Mouse (Mus musculus) heart, postnatal 10 days (tissue): Measurements from ENCODE around the gene Olfr519. TPM values are rescaled to one million over a fixed set of nuclear protein-coding genes. Genes with fewer than 3 reads are reported as not detected.

Experiments used
- DNase-seq, 2 experiments: peaks; one replicate each; pipeline ENCODE4 v3.0.0; 2021
- intact Hi-C: fragments of 180-260 bp; cut with DNase I; formaldehyde crosslinking; loops from one replicate; pipeline ENCODE4 v1.15.1; 2025
- total RNA-seq, 2 experiments: library from RNA; stranded (reverse); gene quantifications; 2 replicates each; pipeline ENCODE4 v1.2.3; 2021

Gene Olfr519
- total RNA-seq: not detected

DNA sequence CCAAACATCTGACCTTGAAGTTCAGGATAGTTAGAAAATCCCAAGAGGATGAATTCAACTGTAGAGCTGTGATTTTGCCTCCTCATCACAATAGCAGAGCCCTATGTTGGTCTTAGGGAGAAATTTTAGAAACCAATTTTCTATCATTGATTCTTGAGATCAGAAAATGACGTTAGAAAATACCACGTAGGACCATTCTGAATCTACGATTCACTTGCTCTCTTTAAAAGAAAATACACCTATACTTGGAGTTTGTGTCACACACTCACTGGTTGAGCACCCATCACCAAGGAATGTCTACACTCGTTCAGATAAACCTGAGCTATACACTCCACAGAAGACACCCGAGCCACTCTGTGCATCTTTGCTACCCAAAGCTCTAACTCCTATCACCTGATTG lies at the start of gene Olfr519:
TSS of gene Olfr519 (minus strand) at position 101 of the 400 bp plus-strand sequence.
- no peak for DNase-seq
- intact Hi-C loops: no loop called here

DNA sequence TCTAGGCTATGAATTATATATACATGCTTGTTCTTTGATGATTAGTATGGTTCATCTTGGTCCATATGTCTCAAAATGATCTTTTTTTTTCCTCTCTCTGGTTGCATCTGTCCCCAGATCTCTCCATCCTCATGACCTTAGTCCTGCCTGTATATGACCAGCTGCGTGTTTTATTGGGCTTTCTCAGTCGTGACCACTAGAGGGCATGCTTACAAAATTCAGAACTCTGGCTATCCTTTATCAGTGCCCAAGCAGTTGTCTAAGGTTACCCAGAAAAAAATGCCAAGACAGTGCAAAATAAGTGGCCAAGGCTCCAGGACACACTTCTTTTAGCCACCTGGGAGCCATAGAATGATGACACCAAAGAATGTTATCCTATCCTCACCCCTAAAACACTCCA lies 49.8 kb upstream of the Olfr519 start:
- DNase-seq: peak in 1 of 2 experiments; percentile 61
- intact Hi-C loops: no loop called here

DNA sequence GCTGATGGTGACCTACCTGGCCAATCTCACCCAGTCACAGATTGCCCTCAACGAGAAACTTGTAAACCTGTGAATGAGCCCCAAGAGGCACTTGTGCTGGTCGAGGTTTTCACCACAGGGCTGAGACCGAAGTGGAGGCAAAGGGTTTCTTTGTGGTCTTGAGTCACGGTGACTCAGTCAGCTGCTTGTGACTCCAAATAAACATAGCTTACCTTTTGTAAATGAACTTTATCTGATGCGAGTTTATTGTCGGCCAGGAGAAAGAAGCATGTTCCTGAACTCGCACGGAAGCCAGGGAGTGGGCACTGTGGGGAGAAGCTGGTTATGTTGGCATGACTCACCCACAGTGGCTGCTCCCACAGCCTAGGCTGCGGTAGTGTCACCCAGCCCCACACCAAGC lies 47.2 kb upstream of the Olfr519 start:
- intact Hi-C loops: no loop called here
- no peak for DNase-seq

DNA sequence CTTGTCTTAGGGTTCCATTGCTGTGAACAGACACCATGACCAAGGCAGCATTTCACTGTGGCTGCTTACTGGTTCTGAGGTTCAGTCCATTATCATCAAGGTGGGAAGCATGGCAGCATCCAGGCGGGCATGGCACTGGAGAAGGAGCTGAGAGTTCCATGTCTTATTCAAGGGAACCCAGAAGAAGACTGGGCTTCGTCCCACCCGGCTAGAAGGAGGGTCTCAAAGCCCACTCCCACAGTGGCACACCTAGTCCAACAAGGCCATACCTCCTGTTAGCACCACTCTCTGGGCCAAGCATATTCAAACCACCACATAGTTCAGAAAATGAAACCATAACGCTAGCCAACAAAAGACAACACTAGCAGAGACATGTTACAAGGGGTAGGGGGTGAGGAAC lies 42.4 kb upstream of the Olfr519 start:
- intact Hi-C loops: no loop called here

DNA sequence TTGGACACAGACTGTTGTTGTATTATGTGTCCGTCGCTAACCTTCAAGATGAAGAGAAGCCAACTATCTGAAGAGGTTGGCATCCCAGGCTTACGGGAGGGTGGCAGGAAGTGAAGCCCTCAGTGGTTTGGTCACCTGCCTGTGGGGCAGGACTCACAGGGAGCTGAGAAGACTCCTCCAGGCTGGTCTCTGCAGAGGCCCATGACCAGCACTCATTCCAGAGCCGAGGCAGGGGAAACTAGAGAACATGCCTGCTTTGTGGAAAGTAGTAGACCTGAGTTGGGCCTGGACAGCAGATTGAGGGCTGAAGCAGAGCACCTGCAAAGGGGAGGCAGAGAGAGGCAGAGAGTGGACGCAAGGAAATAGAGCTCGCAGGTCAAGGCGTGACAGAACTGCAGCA lies 41.2 kb upstream of the Olfr519 start:
- intact Hi-C loops: no loop called here
- DNase-seq: no peak

More for the DNA sequence above, 42.4 kb upstream of the Olfr519 start:
- DNase-seq: no peak

DNA sequence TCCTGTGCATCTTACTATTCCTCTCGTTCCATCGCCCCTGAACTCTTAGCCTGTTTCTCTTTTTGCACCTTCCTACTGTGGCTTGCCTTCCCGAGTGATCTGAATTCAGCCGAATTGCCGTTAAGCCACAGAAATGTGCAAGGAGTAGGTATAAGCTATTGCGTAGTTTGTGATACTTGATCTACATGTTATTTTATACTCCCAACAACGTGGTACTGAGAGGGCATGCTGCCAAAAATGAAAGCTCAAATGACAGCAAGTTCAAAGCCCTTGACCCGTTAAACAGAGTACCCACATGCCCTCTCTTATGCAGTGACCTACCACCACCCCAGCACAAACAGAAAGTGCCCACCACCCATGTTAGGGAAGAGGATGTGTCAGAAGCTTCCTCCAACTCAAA lies 40.6 kb upstream of the Olfr519 start:
- intact Hi-C loops: loop anchor here (1.0 to 5.0 kb wide), 2 partner anchors 83 to 120 kb away; partner anchors contain the start of gene Olfr516
- DNase-seq: peak in 1 of 2 experiments; percentile 13

DNA sequence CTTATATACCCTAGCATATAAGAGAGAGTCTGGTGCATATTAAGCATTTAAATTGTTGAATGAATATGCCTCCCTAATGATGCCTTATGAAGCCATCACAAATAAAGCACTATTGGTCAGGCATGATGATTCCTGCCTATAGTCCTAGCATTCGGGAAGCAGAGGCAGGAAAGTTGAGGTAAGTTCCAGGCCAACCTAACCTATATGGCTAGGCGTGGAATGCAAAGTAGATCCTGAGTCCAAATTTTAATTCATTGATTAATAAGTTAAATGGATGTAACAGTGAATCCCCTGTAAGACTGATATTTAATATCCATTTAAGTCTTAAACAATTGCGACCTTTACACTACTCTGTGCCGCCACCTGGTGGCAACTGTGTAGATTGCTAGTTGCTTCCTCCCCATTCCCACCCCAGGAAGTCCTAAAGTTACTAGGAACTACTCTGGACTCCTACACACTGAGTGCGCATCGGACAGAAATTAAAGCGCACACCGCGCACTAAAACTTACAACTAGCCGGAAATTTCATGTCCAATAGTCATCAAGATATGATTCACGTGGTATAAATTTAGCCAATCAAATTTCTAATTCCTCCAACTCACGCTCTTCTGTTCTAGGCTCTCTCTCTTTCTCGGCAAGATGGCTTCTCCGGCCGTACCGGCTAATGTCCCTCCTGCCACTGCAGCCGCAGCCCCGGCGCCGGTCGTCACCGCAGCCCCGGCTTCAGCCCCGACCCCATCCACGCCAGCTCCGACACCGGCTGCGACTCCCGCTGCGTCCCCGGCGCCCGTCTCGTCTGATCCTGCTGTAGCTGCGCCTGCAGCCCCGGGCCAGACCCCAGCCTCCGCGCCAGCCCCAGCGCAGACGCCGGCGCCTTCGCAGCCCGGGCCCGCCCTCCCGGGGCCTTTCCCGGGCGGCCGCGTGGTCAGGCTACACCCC lies 39.8 kb upstream of the Olfr519 start, which contains the start of gene Eif3f:
TSS of gene Eif3f (plus strand) at position 624 of the 938 bp plus-strand sequence.
- peak; percentile 96 to 97 for DNase-seq
- intact Hi-C loops: loop anchor here (1.0 to 5.0 kb wide), 2 partner anchors 82 to 119 kb away; partner anchors contain the start of gene Olfr516

DNA sequence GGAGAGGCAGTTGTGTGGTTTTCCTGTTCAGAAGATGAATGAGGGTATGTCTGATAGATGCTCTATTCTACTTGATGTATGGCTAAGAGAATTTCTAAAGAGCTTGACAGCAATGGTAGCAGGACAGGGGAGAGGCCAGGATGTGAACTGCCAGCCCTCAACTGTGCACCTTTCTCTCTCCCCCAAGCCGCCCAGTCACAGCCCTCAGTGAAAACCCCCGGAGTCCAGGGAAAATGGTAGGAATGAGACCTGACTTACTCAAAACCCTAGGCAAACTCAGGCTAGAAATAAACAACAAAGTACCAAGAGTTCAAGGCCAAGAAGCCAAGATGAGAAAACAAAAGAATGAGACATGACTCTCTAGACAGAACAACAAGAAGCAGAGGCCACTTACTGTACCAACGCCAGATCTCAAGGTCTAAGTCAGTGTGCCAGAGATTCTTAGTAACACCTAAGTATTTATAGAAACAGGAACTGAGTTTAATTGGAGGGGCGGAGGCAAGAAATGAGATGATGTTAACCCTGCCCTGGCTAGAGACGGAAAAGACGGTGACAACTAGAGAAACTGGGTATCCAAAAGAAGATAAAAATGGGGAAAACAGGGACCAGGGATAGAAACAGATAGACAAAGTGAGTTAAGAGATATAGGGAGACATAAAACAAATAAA lies 35.6 kb upstream of the Olfr519 start, which contains the start of gene Nlrp10:
TSS of gene Nlrp10 (minus strand) at position 453 of the 668 bp plus-strand sequence.
- DNase-seq: peak; percentile 46 to 53
- intact Hi-C loops: loop anchor here (5.0 kb wide), 1 partner anchor 78 kb away; the partner anchor contains the start of gene Olfr516

DNA sequence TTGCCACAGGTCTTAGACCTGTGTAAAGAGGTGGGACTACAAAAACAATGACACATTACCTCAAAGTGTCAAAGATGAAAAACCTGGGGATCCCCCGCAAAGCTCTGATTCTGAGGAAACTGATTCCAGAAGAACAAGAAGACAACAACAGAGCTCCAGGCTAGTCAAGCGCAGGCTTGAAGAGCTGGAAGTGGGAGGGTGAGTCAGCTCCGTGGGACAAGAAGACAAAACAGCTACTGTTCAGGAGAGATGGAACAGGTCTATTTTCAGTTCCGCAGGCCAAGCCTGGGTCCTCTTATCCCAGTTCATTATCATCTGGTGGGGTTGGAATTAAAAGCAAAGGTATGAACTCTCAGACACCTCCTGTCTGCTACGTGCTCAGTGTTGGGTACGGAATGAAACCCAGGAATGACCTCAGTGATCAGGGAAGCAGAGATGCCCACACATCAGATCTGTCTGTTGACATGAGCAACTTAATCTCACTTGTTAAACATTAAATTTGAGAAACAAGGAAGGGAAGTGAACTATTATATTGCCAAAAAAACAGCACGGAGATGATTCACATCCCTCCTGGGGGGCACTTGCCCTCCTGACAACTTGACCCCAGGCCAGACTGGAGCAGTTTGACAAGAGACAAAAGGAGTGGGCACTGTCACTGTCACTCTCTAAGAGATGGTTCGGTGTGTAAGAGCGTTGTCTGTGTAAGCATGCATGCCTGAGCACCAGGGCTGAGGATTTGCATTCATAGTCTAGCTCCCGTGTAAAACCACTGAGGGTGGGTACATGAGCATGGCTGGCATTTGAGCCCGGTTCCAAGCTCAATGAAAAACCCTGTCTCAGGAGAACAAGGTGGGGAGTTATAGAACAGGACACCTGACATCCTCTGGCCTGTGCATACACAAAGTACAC lies 34.3 kb upstream of the Olfr519 start:
- intact Hi-C loops: no loop called here
- DNase-seq: no peak

DNA sequence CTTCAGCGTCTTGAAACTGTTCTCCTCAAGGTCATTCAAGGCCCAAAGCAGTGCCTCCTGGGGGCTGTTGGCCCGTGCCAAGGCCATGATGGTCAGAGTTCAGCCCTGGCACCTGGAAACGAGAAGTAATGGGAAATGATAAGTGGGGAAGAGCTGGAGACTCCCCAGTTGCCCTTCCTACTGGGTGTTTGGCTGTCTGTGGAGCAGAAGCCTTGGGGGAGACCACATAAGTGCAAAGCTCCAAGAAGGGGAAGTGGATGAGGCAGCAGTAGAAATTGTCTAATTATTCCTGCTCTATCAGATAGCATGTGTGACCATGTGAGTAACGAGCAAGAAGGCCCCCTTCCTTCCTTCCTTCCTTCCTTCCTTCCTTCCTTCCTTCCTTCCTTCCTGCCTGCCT lies 32.8 kb upstream of the Olfr519 start:
- intact Hi-C loops: no loop called here
- no peak for DNase-seq

DNA sequence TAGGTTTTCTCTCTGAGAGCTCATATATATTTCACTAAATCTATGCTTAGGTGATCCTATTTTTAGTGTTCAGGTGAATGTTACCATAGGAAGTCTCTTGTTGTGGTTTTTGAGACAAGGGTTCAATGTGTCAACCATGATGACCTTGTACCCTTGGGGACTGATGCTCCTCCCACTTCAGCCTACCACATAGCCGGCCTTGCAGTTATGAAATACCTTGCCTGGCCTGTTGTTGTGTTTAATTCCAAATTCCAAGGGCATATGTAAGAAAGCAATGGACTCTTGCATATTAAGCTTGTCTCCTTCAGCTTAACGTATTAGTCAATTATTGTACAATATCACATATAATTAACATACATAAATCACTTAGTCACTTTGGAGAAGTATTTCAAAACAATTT lies 9.7 kb upstream of the Olfr519 start:
- no peak for DNase-seq
- intact Hi-C loops: no loop called here

DNA sequence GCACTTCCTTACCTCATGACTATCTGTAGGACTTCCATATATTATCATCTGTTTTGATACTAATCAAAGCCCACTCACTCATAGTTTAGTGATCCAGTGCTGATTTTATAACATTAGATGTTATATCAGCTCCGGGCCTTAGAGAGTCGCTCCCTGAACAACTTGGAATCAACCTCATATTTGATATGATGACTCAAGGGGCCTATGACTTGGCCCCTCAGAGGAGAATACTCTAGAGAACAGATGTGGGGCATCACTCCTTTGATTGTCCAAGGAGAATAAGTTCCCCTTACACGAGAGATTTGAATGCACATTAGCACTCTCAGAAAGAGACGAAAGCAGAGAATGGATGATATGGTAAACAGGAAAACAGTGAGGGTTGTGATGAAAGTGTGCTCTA lies 9.3 kb downstream of the Olfr519 start, which contains the start of gene Olfr518:
TSS of gene Olfr518 (minus strand) at position 101 of the 400 bp plus-strand sequence.
- intact Hi-C loops: no loop called here

DNA sequence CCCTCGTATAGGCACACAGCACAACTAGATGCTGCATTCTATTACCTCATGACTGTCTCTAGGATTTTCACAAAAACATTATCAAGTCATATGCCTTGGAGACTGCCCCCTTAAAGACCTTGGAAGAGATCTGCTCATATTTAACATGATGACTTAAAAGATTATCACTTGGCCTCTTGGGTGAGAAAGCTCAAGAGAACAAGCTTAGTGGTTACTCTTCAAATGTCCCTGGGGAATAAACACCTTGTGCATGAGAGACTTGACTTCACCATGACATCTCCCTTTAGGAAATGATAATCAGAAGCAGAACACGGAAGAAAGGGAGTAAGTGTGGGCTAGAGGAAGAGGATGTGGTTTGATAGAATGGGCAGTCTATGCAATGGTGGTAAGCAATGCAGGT lies 21.9 kb downstream of the Olfr519 start, which contains the start of gene Olfr517:
TSS of gene Olfr517 (minus strand) at position 101 of the 400 bp plus-strand sequence.
- intact Hi-C loops: no loop called here
- no peak for DNase-seq

More for the DNA sequence above, 9.3 kb downstream of the Olfr519 start, which contains the start of gene Olfr518:
- no peak for DNase-seq

DNA sequence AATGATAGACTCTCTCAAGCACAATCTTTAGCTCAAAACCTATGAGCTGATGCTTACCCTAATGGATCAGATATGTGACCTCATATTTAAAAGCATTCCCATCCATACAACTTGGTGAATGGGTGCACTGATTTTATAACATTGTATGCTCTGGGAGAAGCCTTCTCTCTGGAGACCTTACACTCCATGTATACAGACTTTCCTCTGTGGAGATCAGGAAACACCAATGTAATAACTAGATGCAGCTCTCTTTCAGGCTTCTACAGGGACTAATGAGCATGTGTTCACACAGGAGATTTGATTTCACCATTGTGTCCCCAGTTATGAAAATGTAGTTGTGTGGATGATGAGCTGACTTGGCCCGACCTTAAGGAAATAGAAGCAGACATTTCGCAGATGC lies 43.8 kb downstream of the Olfr519 start, which contains the start of gene Olfr516:
TSS of gene Olfr516 (minus strand) at position 101 of the 400 bp plus-strand sequence.
- no peak for DNase-seq
- intact Hi-C loops: loop anchor here (5.0 kb wide), 1 partner anchor 82 kb away; the partner anchor contains the start of genes Eif3f and Nlrp10

Other genes starting within 250 kb of the Olfr519 start
- not detected for gene Olfr509, start 242.5 kb downstream of the Olfr519 start, total RNA-seq
- not detected for gene Olfr510, start 228.0 kb downstream of the Olfr519 start, total RNA-seq
- gene Olfr512, start 181.1 kb downstream of the Olfr519 start, total RNA-seq: not detected
- not detected for gene Olfr513, start 143.4 kb downstream of the Olfr519 start, total RNA-seq
- not detected for gene Olfr514, start 68.4 kb downstream of the Olfr519 start, total RNA-seq
- not detected for gene Olfr516, start 43.9 kb downstream of the Olfr519 start, total RNA-seq
- not detected for gene Olfr517, start 22.0 kb downstream of the Olfr519 start, total RNA-seq
- not detected for gene Olfr518, start 9.4 kb downstream of the Olfr519 start, total RNA-seq
- gene Nlrp10, start 35.8 kb upstream of the Olfr519 start, total RNA-seq: 10 to 100 TPM; 13.7 to 19.5 TPM
- 100 to 1,000 TPM; 112 to 117 TPM for gene Eif3f, start 40.0 kb upstream of the Olfr519 start, total RNA-seq
- under 1 TPM; 0.50 to 0.53 TPM for gene Tub, start 55.9 kb upstream of the Olfr519 start, total RNA-seq
- under 1 TPM; 0.45 to 0.67 TPM for gene Ric3, start 188.9 kb upstream of the Olfr519 start, total RNA-seq